Mouse (Mus musculus) midbrain, embryonic 16.5 days (tissue): ENCODE data around the gene Fam53a. TPM values are rescaled to one million over a fixed set of nuclear protein-coding genes. Genes with fewer than 3 reads are reported as not detected.

Experiments
- ATAC-seq: fragments of 200-750 bp; cut with Nextera tagmentation; 2 replicates; pipeline ENCODE4 v1.8.0; 2017; ENCODE audit warnings: moderate TSS enrichment
- H3K27ac ChIP-seq: fragments of 300-500 bp; sonication (generic); 2 replicates; pipeline ENCODE4 v1.5.1; 2014; ENCODE audit warnings: mild to moderate bottlenecking, low read length, mixed read lengths
- H3K27me3 ChIP-seq: fragments of 300-500 bp; sonication (generic); 2 replicates; pipeline ENCODE4 v1.6.1; 2014; ENCODE audit warnings: low read depth, low read length, mixed read lengths; ENCODE audit not compliant: control insufficient read depth, insufficient read depth
- H3K36me3 ChIP-seq: fragments of 300-500 bp; sonication (generic); 2 replicates; pipeline ENCODE4 v1.6.1; 2014; ENCODE audit warnings: mild to moderate bottlenecking, low read length, moderate library complexity, mixed read lengths; ENCODE audit not compliant: control insufficient read depth, insufficient read depth
- H3K4me1 ChIP-seq: fragments of 300-500 bp; sonication (generic); 2 replicates; pipeline ENCODE4 v1.6.1; 2014; ENCODE audit warnings: mild to moderate bottlenecking, low read length, mixed read lengths; ENCODE audit not compliant: control insufficient read depth, insufficient read depth
- H3K4me2 ChIP-seq: fragments of 300-500 bp; sonication (generic); 2 replicates; pipeline ENCODE4 v1.6.1; 2014; ENCODE audit warnings: mild to moderate bottlenecking, low read length, mixed read lengths
- H3K4me3 ChIP-seq: fragments of 300-500 bp; sonication (generic); 2 replicates; pipeline ENCODE4 v1.5.1; 2014; ENCODE audit warnings: low read depth, mild to moderate bottlenecking, low read length, moderate library complexity, mixed read lengths
- H3K9ac ChIP-seq: fragments of 300-500 bp; sonication (generic); 2 replicates; pipeline ENCODE4 v1.6.1; 2014; ENCODE audit warnings: low read depth, low read length, mixed read lengths
- H3K9me3 ChIP-seq: fragments of 300-500 bp; sonication (generic); replicated peaks from 2 replicates; pipeline ENCODE4 v1.6.1; 2014; ENCODE audit warnings: mild to moderate bottlenecking, low read length, mixed read lengths; ENCODE audit not compliant: control insufficient read depth, poor library complexity, severe bottlenecking
- WGBS: fragments of 180-500 bp; shearing (Covaris S2); extraction: QIAGEN DNeasy Blood & Tissue Kit; methylation state at CpG from one replicate; pipeline ENCODE4 v1.1.7; 2014; 5-methylcytosine and 5-hydroxymethylcytosine counted together
- polyA plus RNA-seq: library from polyadenylated mRNA; unstranded; fragments of >200 nt; fragmentation: Nextera tagmentation; extraction: Ambion mirVana; gene quantifications from 2 replicates; pipeline ENCODE4 v1.2.1, GENCODE M21; 2015

Gene Fam53a
- polyA plus RNA-seq, result 30.3 and 31.0 TPM in 2 replicates

DNA sequence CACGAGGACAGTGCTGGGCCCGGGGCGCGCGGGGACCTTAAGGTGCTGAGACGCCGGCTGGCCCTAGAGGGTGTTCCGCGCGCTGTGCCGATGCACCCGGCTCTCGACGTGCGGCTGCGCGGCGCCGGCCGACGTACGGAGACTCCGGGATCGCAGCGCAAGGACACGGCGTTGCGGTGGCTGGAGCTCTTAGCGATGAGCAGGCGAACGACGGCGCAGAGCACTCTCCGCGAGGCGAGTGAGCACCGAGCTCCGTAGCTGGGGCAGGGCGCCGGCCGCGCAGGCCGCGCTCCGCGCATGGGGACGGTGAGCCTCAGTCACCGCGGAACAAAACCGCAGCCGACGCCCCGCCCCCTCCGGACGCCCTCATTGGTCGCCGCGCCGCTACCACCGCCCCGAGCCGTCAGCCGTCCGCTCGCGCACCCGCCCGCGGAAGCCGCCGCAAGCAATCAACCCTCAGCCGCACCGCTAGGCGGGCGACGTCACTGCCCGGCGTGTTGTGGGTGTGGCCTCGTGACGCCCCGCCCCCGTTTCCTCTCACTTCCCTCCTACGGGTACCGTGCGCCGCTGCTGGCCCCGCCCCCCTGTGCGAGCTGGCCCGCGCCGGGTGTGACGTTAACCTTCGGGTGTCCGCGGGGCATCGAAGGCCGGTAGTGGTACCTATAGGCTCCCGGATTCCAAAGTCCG, at the start of gene Fam53a, which contains the start of gene Gm9903:
Fam53a (minus strand) TSS at position 335 of the 687 bp plus-strand sequence.
Gm9903 (plus strand) TSS at position 625 of the 687 bp plus-strand sequence.
- peak; percentile 96 for ATAC-seq
- Histone ChIP-seq H3K9ac (peak within 1 kb of the TSS; percentile 84), H3K9me3 (no peaks in the 10 kb centered on the region), H3K36me3 (no peaks in the 10 kb centered on the region), H3K4me3 (peak within 1 kb of the TSS; percentile 84), H3K27me3 (no peaks in the 10 kb centered on the region), H3K27ac (peak within 1 kb of the TSS; percentile 88), H3K4me1 (peaks cover 16% of the 10 kb centered on the region), H3K4me2 (peak within 1 kb of the TSS; percentile 94)
- under 1% methylated on average over 87 of the region's 99 CpGs for WGBS

DNA sequence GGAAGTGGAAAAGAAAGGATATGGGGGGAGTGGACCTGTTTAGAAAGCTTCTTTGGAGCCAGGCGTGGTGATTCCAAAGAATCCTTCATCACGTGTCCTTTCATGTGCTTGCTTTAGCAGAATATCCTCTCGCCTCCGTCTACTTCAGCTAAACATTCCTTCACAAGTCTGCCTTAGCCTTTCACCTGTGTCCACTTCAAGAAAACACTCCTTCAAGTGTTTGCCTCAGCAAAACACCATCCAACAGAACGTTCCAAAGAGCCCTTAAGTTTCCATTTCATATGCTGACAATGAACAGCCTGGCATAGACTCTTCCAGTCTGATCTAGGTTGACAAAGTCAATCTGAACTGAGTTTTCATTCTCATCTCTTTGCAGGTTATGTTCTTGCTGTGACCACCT, 48.8 kb upstream of the Fam53a start:
- Histone ChIP-seq H3K4me1 (no peaks in the 10 kb centered on the region), H3K9me3 (no peaks in the 10 kb centered on the region), H3K4me3 (no peak overlapping the region), H3K27ac (no peak overlapping the region), H3K27me3 (no peaks in the 10 kb centered on the region), H3K4me2 (no peak overlapping the region), H3K9ac (no peak overlapping the region), H3K36me3 (no peaks in the 10 kb centered on the region)
- WGBS, result 86% methylated on average over 5 of the region's 5 CpGs
- ATAC-seq, result no peak

DNA sequence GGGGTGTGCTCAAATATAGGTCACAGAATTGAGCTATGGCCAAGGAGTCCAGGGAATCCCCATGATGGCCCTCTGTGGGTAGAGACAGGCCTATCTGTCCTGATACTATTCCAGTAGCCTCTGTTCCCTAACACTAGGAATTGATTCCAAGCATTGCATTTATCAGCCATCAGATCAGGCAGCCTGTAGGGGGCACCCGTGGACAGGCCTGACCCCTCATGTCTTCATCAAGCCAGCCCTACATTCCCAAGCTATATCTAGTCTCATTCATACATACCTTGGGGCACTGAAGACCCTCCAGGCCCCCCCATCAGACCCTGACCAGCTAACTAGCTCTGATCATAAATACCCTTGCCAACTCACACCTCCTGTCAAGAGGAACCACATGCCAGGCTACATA, 46.5 kb upstream of the Fam53a start:
- Histone ChIP-seq H3K36me3 (no peaks in the 10 kb centered on the region), H3K4me1 (no peaks in the 10 kb centered on the region), H3K4me2 (no peak overlapping the region), H3K27ac (no peak overlapping the region), H3K9ac (no peak overlapping the region), H3K27me3 (no peaks in the 10 kb centered on the region), H3K4me3 (no peak overlapping the region), H3K9me3 (no peaks in the 10 kb centered on the region)
- no peak for ATAC-seq
- 5% methylated on average over 1 of the region's 1 CpGs for WGBS

DNA sequence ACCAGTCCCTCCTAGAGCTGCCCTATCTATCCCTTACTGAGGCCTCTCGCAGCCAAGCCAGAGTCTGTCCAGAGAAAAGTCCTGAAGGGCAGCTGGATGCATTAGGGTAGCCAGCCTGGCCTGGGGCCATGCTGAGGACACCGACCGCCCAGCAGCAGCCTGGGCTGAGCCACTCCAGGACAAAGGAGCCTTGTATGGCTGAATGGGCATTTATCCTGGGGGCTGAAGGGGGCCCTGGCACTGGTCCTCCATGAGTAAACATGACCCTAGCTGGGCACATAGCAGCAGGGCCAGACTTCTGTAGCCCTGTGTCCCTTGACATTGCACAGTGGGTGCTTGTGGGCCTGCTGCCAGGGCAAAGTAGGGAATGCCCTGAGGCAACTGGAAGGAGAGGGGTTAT, 45.0 kb upstream of the Fam53a start:
- H3K27ac ChIP-seq, result no peak overlapping the region
- H3K9ac ChIP-seq, result no peak overlapping the region
- no peaks in the 10 kb centered on the region for H3K27me3 ChIP-seq
- no peaks in the 10 kb centered on the region for H3K9me3 ChIP-seq
- no peak overlapping the region for H3K4me3 ChIP-seq
- peak; percentile 84 for ATAC-seq
- WGBS, result 33% methylated on average over 3 of the region's 3 CpGs
- no peaks in the 10 kb centered on the region for H3K36me3 ChIP-seq
- H3K4me1 ChIP-seq, result no peaks in the 10 kb centered on the region
- H3K4me2 ChIP-seq, result no peak overlapping the region

DNA sequence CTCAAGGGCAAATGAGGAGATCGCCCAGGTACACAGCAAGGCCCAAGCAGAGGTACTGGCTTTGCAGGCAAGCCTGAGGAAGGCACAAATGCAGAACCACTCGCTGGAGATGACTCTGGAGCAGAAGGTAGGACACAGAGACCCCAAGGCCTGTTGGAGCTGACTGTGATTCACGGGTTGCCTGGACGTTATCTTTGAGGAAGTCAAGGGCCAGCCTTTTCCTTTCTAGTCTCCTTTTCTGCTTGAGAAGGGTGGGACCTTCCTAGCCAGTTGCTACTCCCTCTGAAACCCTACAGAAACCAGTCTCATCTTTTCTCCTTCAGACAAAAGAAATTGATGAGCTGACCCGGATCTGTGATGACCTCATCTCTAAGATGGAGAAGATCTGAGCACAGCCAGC, 42.2 kb upstream of the Fam53a start:
- ATAC-seq, result no peak
- Histone ChIP-seq H3K4me2 (no peak overlapping the region), H3K9ac (no peak overlapping the region), H3K27me3 (no peaks in the 10 kb centered on the region), H3K27ac (no peak overlapping the region), H3K9me3 (no peaks in the 10 kb centered on the region), H3K4me1 (no peaks in the 10 kb centered on the region), H3K4me3 (no peak overlapping the region), H3K36me3 (no peaks in the 10 kb centered on the region)
- WGBS, result 85% methylated on average over 5 of the region's 5 CpGs

DNA sequence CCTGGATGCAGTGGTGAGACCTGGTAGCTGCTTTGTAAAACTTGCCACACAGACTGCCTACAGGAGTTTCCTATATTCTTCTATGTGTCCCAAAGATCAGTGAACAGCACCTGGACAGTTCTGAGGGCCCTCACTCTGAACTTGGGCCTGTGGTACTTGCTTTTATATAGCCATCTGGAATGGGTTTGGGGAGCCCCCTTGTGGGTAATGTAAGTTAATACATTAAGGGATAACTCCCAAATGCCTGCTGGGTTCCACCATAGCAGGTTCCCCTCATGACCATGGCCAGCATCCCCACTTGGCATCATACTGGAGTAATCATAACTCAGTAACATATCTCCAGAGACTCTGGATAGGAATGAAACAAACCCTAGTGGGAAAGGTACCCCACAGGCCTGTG, 38.8 kb upstream of the Fam53a start:
- no peak overlapping the region for H3K9ac ChIP-seq
- no peak overlapping the region for H3K27ac ChIP-seq
- H3K27me3 ChIP-seq, result no peaks in the 10 kb centered on the region
- no peaks in the 10 kb centered on the region for H3K9me3 ChIP-seq
- no peaks in the 10 kb centered on the region for H3K36me3 ChIP-seq
- no peaks in the 10 kb centered on the region for H3K4me1 ChIP-seq
- H3K4me2 ChIP-seq, result no peak overlapping the region
- ATAC-seq, result no peak
- H3K4me3 ChIP-seq, result no peak overlapping the region

DNA sequence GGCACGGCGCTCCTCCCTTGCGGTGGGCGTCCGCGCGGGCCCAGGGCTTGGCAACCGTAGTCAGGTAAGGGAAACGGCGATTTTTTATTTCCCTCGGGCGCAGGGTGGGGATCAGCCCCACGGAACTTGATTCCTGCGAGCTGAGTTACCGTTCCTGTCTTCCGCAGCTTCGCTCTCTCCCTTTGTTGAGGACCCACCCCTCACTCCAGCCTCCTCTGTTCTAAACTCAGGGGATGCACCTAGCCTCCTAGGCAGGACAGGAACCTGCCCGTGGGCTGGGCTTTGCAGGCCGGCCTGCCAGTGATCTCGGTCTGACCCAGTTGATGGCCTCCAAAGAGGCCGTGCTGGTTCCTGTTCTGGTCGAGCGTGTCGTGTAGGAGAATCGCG, 29.2 kb upstream of the Fam53a start:
- Histone ChIP-seq H3K9ac (peak overlapping the region; percentile 82), H3K27me3 (no peaks in the 10 kb centered on the region), H3K9me3 (no peaks in the 10 kb centered on the region), H3K4me2 (peak overlapping the region; percentile 68), H3K27ac (no peak overlapping the region; the same call in 1 of the 2 replicates), H3K4me1 (peaks cover 26% of the 10 kb centered on the region), H3K4me3 (peak overlapping the region; percentile 63), H3K36me3 (peaks cover 6% of the 10 kb centered on the region; the same call in 1 of the 2 replicates)
- WGBS, result 0% methylated on average over 26 of the region's 26 CpGs
- no peak; the same call in 1 of the 2 replicates for ATAC-seq

DNA sequence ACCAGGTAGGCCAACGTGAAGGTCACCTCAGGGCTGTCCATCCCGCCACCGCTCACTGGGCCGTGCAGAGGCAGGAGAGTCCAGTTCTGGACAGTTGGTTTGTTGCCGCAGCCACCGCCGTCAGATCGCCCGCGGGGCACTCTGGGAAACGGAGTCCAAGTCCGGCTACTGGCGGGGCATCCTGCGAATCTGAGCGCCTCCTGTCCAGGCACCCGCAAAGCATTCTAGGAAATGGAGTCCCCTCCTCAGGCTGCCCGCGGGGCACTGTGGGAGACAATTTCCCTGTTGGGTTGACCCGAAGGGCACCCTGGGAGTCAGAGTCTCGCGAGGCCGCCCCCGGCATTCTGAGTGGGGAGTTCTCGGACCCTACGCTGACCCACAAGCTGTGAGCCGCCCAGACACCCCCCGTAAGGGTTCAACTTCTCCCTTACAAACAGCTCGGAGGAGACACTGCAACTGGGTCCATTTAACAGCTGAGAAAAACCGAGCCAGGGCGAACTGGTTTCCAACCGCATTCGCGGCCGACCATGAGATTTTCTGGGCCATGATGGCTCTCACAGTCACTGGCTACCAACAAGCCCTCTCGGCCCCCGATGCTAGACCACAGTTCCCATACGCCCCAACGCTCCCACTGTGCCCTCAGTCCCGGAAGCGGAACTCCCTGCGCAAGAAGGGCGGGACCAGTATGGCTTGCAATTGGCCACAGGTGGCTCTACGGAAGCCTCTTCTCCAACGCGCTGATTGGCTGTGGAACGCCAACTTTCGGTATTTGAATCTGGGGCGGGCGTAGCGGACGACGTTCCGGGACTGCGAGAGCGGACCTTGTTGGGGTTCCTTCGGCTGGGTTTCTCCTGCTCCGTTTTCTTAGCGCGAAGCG, 28.6 kb upstream of the Fam53a start, which contains the start of the genes Tacc3 and Tmem129:
Tacc3 (plus strand) TSS at position 342 of the 877 bp plus-strand sequence.
Tmem129 (minus strand) TSS at position 630 of the 877 bp plus-strand sequence.
- Histone ChIP-seq H3K4me2 (peak within 1 kb of the TSS; percentile 68), H3K9ac (peak within 1 kb of the TSS; percentile 82), H3K36me3 (peaks cover 6% of the 10 kb centered on the region; the same call in 1 of the 2 replicates), H3K4me1 (peaks cover 26% of the 10 kb centered on the region), H3K27ac (peak within 1 kb of the TSS; percentile 98), H3K4me3 (peak within 1 kb of the TSS; percentile 63), H3K27me3 (no peaks in the 10 kb centered on the region), H3K9me3 (no peaks in the 10 kb centered on the region)
- ATAC-seq, result peak; percentile 98
- under 1% methylated on average over 60 of the region's 60 CpGs for WGBS
